Mouse (Mus musculus) E14TG2a.4 (cell line): Measurements from ENCODE around the gene Zfp648.

ENCODE experiments used
- H3K27me3 ChIP-seq: 2 replicates; pipeline ENCODE4 v1.6.1; 2014; ENCODE audit warnings: low read length, control low read depth; ENCODE audit not compliant: insufficient read depth
- H3K36me3 ChIP-seq: 2 replicates; pipeline ENCODE4 v1.6.1; 2014; ENCODE audit warnings: low read length, control low read depth; ENCODE audit not compliant: insufficient read depth
- H3K4me1 ChIP-seq: replicated peaks from 2 replicates; pipeline ENCODE4 v1.6.1; 2014; ENCODE audit warnings: low read depth, low read length, control low read depth
- H3K4me3 ChIP-seq: replicated peaks from 2 replicates; pipeline ENCODE4 v1.5.1; 2014; ENCODE audit warnings: mild to moderate bottlenecking, low read length
- H3K9me3 ChIP-seq: 2 replicates; pipeline ENCODE4 v1.6.1; 2014; ENCODE audit warnings: low read length, control low read depth
- CTCF ChIP-seq: conservative IDR thresholded peaks from 2 replicates; pipeline ENCODE4 v1.5.1; 2014; ENCODE audit warnings: low read length
- NANOG ChIP-seq: IDR thresholded peaks from 2 replicates; pipeline ENCODE4 v1.6.1; 2014; ENCODE audit warnings: borderline replicate concordance, low read length, mixed read lengths
- POU5F1 ChIP-seq: IDR thresholded peaks from 2 replicates; pipeline ENCODE4 v1.6.1; 2014; ENCODE audit warnings: low read length, borderline replicate concordance

Zfp648 gene

DNA sequence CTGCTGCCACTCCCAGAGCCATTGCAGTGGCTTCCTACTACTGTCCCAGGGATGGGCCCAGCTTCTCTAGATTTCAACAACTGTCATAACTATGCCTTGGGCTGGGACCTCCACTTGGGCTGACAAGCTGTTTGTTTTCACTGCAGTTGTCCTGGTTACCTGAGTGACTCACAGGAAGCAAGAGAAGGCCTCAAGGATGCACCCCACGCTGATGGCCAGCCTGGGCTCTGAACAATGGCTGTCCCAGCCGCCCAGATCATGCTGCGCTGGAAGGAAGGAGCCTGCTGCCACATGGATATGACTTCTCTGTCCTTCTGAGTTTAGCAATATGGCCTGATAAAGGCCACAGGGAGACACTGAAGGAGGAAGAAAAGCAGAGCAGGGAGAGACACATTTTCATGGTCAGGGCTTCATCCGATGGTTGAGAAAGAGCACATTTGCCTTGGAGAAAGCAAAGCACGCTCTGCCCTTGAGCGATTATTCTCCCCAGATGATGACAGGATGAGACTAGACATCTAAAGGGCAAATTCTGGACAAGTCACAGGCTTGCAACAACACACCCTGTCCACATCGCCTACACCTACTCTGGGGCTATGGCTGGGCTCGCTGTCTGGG lies 22.3 kb upstream of the Zfp648 start:
- no peaks in the 10 kb centered on the region for H3K27me3 ChIP-seq
- no peaks in the 10 kb centered on the region for H3K36me3 ChIP-seq
- no peak for TF ChIP-seq POU5F1
- H3K9me3 ChIP-seq, result peaks cover 3% of the 10 kb centered on the region; the same call in 1 of the 2 replicates
- no peak overlapping the region for H3K4me3 ChIP-seq
- H3K4me1 ChIP-seq, result no peaks in the 10 kb centered on the region

- Histone ChIP-seq H3K4me3 (no peak overlapping the region), H3K27me3 (no peaks in the 10 kb centered on the region; the same call in 1 of the 2 replicates), H3K4me1 (no peaks in the 10 kb centered on the region), H3K9me3 (peaks cover 3% of the 10 kb centered on the region; the same call in 1 of the 2 replicates), H3K36me3 (no peaks in the 10 kb centered on the region)
- TF ChIP-seq POU5F1 (no peak), CTCF (peak; percentile 46), NANOG (no peak)
These were observed 20.0 kb upstream of the Zfp648 start for GRCm38 (mm10) chr1:154180952-154181351.

DNA sequence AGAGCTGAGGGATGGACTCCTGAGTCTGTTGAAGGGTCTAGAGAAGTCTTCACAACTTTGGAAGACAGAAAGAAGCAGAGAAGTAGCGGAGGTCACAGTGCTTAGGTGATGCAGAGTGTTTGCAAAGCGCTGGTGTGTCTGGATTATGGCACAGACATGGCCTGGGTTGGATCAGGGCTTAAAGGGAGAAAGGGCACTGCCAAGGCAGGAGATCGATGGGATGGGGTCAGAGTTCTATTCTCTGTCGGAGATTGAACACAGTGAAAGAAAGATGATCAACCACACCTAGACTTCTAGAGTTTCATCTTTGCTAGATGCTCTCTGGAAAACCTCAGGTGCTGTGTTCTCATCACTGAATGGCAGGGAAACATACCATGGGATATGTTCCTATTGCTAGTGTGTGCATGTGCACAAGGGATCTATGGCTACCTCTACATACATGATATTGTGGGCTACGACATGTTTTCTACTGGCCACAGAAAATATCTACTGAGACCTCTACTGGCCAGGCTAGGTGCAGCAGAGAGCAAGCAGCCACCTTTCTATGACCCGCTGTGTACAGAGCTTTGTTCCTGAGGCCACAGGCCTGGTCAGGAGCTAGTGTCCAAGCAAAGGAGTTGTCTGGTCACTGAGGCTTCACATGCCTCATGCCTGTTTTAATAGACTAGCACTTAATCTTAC lies 18.5 kb upstream of the Zfp648 start:
- peak; percentile 28 for TF ChIP-seq CTCF
- no peak for TF ChIP-seq POU5F1
- TF ChIP-seq NANOG, result no peak
- H3K27me3 ChIP-seq, result peaks cover 2% of the 10 kb centered on the region; the same call in 1 of the 2 replicates
- peaks cover 3% of the 10 kb centered on the region; the same call in 1 of the 2 replicates for H3K9me3 ChIP-seq
- H3K4me1 ChIP-seq, result no peaks in the 10 kb centered on the region
- H3K4me3 ChIP-seq, result no peak overlapping the region
- no peaks in the 10 kb centered on the region for H3K36me3 ChIP-seq

GRCm38 (mm10) chr1:154183077-154183751 lies 17.8 kb upstream of the Zfp648 start:
- Histone ChIP-seq H3K9me3 (peaks cover 3% of the 10 kb centered on the region; the same call in 1 of the 2 replicates), H3K27me3 (peaks cover 3% of the 10 kb centered on the region; the same call in 1 of the 2 replicates), H3K36me3 (no peaks in the 10 kb centered on the region), H3K4me1 (no peaks in the 10 kb centered on the region), H3K4me3 (no peak overlapping the region)
- TF ChIP-seq NANOG (no peak), POU5F1 (no peak), CTCF (no peak)

GRCm38 (mm10) chr1:154188229-154188628 lies 12.8 kb upstream of the Zfp648 start:
- no peak for TF ChIP-seq NANOG
- TF ChIP-seq POU5F1, result no peak
- TF ChIP-seq CTCF, result no peak
- Histone ChIP-seq H3K36me3 (no peaks in the 10 kb centered on the region), H3K27me3 (peaks cover 37% of the 10 kb centered on the region), H3K4me1 (peaks cover 7% of the 10 kb centered on the region), H3K9me3 (no peaks in the 10 kb centered on the region), H3K4me3 (no peak overlapping the region)

DNA sequence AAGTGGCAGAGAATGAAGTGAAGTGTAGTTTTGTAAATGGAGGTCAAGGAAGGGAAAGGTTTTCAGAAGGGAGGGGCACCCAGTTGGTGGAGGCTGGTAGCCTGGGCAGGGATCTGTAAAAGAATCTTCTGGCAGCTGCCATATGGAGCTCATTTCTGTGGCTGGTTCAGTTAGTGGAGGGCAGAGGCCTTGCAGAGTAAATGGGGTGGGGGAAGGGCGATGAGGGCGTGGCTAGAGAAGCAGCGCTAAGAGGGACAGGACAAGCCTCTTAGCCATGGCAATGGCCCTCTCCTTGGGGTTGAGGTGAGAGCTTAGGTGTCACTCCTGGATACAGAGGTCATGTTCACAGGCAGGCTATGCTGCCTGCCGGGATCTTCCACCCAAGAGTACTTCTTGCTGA lies 12.4 kb upstream of the Zfp648 start:
- Histone ChIP-seq H3K9me3 (no peaks in the 10 kb centered on the region), H3K4me1 (peaks cover 7% of the 10 kb centered on the region), H3K4me3 (no peak overlapping the region), H3K36me3 (no peaks in the 10 kb centered on the region), H3K27me3 (peaks cover 37% of the 10 kb centered on the region)
- TF ChIP-seq NANOG (no peak), POU5F1 (no peak), CTCF (no peak)

GRCm38 (mm10) chr1:154189842-154190530 lies 11.0 kb upstream of the Zfp648 start:
- peaks cover 37% of the 10 kb centered on the region for H3K27me3 ChIP-seq
- H3K9me3 ChIP-seq, result no peaks in the 10 kb centered on the region
- peak; percentile 30 for TF ChIP-seq CTCF
- no peak for TF ChIP-seq NANOG
- H3K36me3 ChIP-seq, result no peaks in the 10 kb centered on the region
- H3K4me3 ChIP-seq, result no peak overlapping the region
- H3K4me1 ChIP-seq, result peaks cover 7% of the 10 kb centered on the region

GRCm38 (mm10) chr1:154198896-154199295 lies 2.1 kb upstream of the Zfp648 start:
- TF ChIP-seq CTCF (no peak), NANOG (no peak), POU5F1 (no peak)
- H3K4me3 ChIP-seq, result no peak overlapping the region

DNA sequence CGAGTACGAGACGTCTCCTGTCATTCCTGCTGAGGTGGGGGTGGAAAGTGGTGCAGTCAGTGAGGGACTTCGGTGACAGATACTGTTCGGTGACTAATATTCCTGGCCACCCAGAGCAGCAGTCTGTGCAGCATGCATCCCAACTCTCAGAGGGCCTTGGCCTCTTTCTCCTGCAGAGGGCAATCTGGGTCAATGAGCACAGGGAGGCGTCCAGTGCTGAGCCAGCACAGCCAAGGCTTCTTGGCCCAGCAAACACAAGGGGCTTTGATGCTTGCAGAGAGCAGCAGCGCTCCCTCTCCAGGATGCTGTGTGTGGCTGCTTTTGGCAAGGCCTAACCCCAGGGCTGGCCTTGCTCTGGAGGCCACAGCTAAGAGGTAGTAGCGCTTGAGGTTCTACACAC lies 1.6 kb downstream of the Zfp648 start:
- no peak overlapping the region for H3K4me3 ChIP-seq
- no peaks in the 10 kb centered on the region for H3K9me3 ChIP-seq
- peaks cover 12% of the 10 kb centered on the region for H3K4me1 ChIP-seq
- H3K27me3 ChIP-seq, result peaks cover 70% of the 10 kb centered on the region
- TF ChIP-seq CTCF (no peak), POU5F1 (no peak), NANOG (no peak)
- no peaks in the 10 kb centered on the region for H3K36me3 ChIP-seq

More at GRCm38 (mm10) chr1:154198896-154199295, 2.1 kb upstream of the Zfp648 start:
- Histone ChIP-seq H3K9me3 (no peaks in the 10 kb centered on the region), H3K27me3 (peaks cover 46% of the 10 kb centered on the region), H3K36me3 (no peaks in the 10 kb centered on the region), H3K4me1 (no peaks in the 10 kb centered on the region)
